Mouse (Mus musculus) small intestine, adult 2 months (tissue): ENCODE measurements around the gene Egfl8. TPM values are rescaled to one million over a fixed set of nuclear protein-coding genes. Genes with fewer than 3 reads are reported as not detected.

ENCODE experiments used
- H3K27ac ChIP-seq: fragments of 200-500 bp; 2 replicates; pipeline ENCODE4 v1.5.1; 2012; ENCODE audit warnings: low read depth, low read length, control low read depth, inconsistent platforms; ENCODE audit not compliant: insufficient read depth
- H3K27me3 ChIP-seq: fragments of 200-500 bp; 2 replicates; pipeline ENCODE4 v1.6.1; 2012; ENCODE audit warnings: mild to moderate bottlenecking, moderate library complexity, low read length, inconsistent platforms; ENCODE audit not compliant: control insufficient read depth, insufficient read depth
- H3K36me3 ChIP-seq: fragments of 200-500 bp; 2 replicates; pipeline ENCODE4 v1.6.1; 2012; ENCODE audit warnings: mild to moderate bottlenecking, low read length, control low read depth, inconsistent platforms; ENCODE audit not compliant: control insufficient read depth, insufficient read depth
- H3K4me1 ChIP-seq: fragments of 200-500 bp; 2 replicates; pipeline ENCODE4 v1.6.1; 2012; ENCODE audit warnings: low read length, inconsistent platforms, mixed read lengths; ENCODE audit not compliant: control insufficient read depth, insufficient read depth, insufficient read length
- H3K4me3 ChIP-seq: fragments of 200-500 bp; 2 replicates; pipeline ENCODE4 v1.5.1; 2012; ENCODE audit warnings: low read depth, mild to moderate bottlenecking, control low read depth, inconsistent platforms, low read length, moderate library complexity
- CTCF ChIP-seq: fragments of 200-500 bp; IDR thresholded peaks from 2 replicates; pipeline ENCODE4 v1.5.1; 2012; ENCODE audit warnings: low read depth, mild to moderate bottlenecking, control low read depth, inconsistent platforms, low read length, moderate library complexity, mixed read lengths; ENCODE audit not compliant: insufficient replicate concordance, insufficient read length; ENCODE audit errors: extremely low read depth
- POLR2A ChIP-seq: fragments of 200-500 bp; IDR thresholded peaks from 2 replicates; pipeline ENCODE4 v1.6.1; 2012; ENCODE audit warnings: low read depth, mild to moderate bottlenecking, control low read depth, inconsistent platforms, low read length, moderate library complexity
- WGBS: fragments of 180-500 bp; shearing (Covaris S2); methylation state at CpG from one replicate; pipeline ENCODE4 v1.1.7; 2018; 5-methylcytosine and 5-hydroxymethylcytosine counted together
- polyA plus RNA-seq: library from polyadenylated mRNA; depleted of rRNA; stranded (reverse); fragments of >200 nt; gene quantifications from 2 replicates; pipeline ENCODE4 v1.2.3, GENCODE M21; 2012

Gene Egfl8
- polyA plus RNA-seq, 1 experiment, result 2.3 TPM

GRCm38 (mm10) chr17:34604511-34605237, 11.1 kb downstream of the Egfl8 start:
- H3K36me3 ChIP-seq, result peaks cover 11% of the 10 kb centered on the region
- H3K4me1 ChIP-seq, result peaks cover 33% of the 10 kb centered on the region
- no peak for TF ChIP-seq POLR2A
- TF ChIP-seq CTCF, result no peak
- 4% methylated on average over 24 of the region's 24 CpGs for WGBS
- H3K27me3 ChIP-seq, result no peaks in the 10 kb centered on the region
- peak overlapping the region; percentile 100 for H3K27ac ChIP-seq
- peak overlapping the region; percentile 73 for H3K4me3 ChIP-seq

DNA sequence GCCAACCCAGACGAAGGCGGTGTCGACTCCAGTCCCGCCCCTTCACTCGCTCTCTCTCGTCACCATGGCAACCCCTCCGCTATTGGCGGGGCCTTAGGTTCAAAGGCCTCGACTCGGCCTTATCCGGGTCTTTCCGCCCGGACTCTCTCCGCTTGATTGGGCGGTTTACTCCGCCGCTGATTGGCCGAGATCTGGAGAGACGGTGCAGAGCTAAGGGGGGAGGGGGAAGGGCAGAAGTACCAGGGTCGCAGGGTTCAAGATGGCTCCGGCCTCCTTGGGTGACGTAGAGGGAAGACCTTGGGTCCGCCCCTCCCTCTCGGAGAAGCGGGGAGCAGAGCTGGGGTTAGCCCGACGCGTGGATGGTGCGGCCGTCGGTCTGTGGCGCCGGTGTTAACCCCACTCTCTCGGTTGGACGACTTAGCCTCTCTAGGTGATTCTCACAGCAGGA, 11.7 kb downstream of the Egfl8 start, which contains the start of gene Agpat1:
Gene Agpat1 (plus strand): TSS at position 202 of the 448 bp plus-strand sequence.
- peaks cover 33% of the 10 kb centered on the region for H3K4me1 ChIP-seq
- no peaks in the 10 kb centered on the region for H3K27me3 ChIP-seq
- H3K36me3 ChIP-seq, result peaks cover 11% of the 10 kb centered on the region
- peak within 1 kb of the TSS; percentile 97 for H3K4me3 ChIP-seq
- TF ChIP-seq CTCF (no peak), POLR2A (peak; percentile 91)
- WGBS, result under 1% methylated on average over 35 of the region's 35 CpGs
- H3K27ac ChIP-seq, result peak within 1 kb of the TSS; percentile 100

GRCm38 (mm10) chr17:34603375-34604060, 12.3 kb downstream of the Egfl8 start, which contains the start of gene Rnf5:
Gene Rnf5, minus strand, starts transcription at chr17:34603690.
- TF ChIP-seq POLR2A (peak; percentile 49; the same call in 1 of the 2 replicates), CTCF (no peak)
- H3K4me3 ChIP-seq, result peak within 1 kb of the TSS; percentile 97
- 1% methylated on average over 30 of the region's 30 CpGs for WGBS

DNA sequence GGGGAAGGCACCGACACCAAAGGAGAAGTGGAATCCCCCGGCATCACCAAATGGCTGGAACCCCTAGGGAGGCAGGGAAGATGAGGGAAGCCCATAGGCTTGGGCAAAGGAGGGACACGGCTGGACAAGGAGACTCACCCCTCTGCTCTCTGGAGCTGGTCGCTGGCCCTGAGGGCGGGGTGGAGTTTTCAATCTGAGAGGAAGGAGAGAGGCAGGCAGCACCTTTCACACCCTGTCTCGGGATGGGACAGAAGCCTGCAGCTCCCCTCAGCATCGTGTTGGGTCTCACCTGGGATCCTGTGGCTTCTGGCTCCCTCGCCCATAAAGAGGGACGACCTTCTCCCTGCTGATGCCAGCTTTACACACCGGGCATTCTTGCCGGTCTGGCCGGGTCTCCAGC, 14.0 kb downstream of the Egfl8 start:
- 76% methylated on average over 12 of the region's 12 CpGs for WGBS
- Histone ChIP-seq H3K36me3 (peaks cover 11% of the 10 kb centered on the region), H3K27me3 (no peaks in the 10 kb centered on the region), H3K27ac (no peak overlapping the region), H3K4me1 (peaks cover 17% of the 10 kb centered on the region), H3K4me3 (no peak overlapping the region)
- TF ChIP-seq CTCF (no peak), POLR2A (no peak)

More at GRCm38 (mm10) chr17:34603375-34604060, 12.3 kb downstream of the Egfl8 start, which contains the start of gene Rnf5:
- peaks cover 11% of the 10 kb centered on the region for H3K36me3 ChIP-seq
- peaks cover 30% of the 10 kb centered on the region for H3K4me1 ChIP-seq
- H3K27ac ChIP-seq, result peak within 1 kb of the TSS; percentile 100
- no peaks in the 10 kb centered on the region for H3K27me3 ChIP-seq

GRCm38 (mm10) chr17:34599891-34600290, 15.9 kb downstream of the Egfl8 start:
- H3K4me3 ChIP-seq, result no peak overlapping the region
- WGBS, result 68% methylated on average over 9 of the region's 9 CpGs
- no peak overlapping the region for H3K27ac ChIP-seq
- peaks cover 24% of the 10 kb centered on the region for H3K36me3 ChIP-seq
- TF ChIP-seq POLR2A (no peak), CTCF (no peak)
- no peaks in the 10 kb centered on the region for H3K27me3 ChIP-seq
- peaks cover 11% of the 10 kb centered on the region for H3K4me1 ChIP-seq

- TF ChIP-seq POLR2A (no peak), CTCF (no peak)
- Histone ChIP-seq H3K27me3 (no peaks in the 10 kb centered on the region), H3K27ac (no peak within 1 kb of the TSS), H3K4me3 (no peak within 1 kb of the TSS), H3K36me3 (peaks cover 31% of the 10 kb centered on the region), H3K4me1 (peaks cover 11% of the 10 kb centered on the region)
- 19% methylated on average over 6 of the region's 6 CpGs for WGBS
These were observed 18.1 kb downstream of the Egfl8 start, which contains the start of gene Ager for GRCm38 (mm10) chr17:34597566-34598095. Gene Ager, plus strand, starts transcription at chr17:34597862.
